Mouse (Mus musculus) spleen, postnatal 36 days (tissue): ENCODE measurements around the gene Pxdn.

ENCODE experiments used
- DNase-seq, 2 experiments: peaks; one replicate each; pipeline ENCODE4 v3.0.0; 2022; ENCODE audit warnings: low spot score in 2 of 2, mixed read lengths in 1 of 2

Gene Pxdn

GRCm38 (mm10) chr12:29953999-29954398, 16.6 kb downstream of the Pxdn start:
- no peak for DNase-seq

- DNase-seq: no peak
Measured at GRCm38 (mm10) chr12:29954464-29954863, 17.1 kb downstream of the Pxdn start.

DNA sequence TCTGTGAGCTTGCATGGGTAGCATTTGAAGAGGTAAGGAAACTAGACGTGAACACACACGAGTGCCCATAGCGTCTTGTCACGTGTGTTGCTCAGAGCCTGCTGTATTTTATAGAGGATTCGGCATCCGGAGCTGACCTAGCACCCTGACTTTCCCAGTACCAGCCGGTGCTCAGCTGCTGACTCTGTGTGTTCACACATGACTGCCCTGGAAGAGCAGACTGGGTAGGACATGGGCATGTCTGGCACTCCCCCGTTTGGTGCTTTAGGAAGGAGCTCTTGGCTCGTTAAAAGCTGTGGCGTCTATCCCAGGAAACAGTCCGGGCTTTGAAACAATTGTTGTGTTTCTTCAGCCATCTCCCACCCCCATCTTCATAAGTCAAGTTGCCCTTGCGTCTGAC, 19.6 kb downstream of the Pxdn start:
- no peak for DNase-seq

DNA sequence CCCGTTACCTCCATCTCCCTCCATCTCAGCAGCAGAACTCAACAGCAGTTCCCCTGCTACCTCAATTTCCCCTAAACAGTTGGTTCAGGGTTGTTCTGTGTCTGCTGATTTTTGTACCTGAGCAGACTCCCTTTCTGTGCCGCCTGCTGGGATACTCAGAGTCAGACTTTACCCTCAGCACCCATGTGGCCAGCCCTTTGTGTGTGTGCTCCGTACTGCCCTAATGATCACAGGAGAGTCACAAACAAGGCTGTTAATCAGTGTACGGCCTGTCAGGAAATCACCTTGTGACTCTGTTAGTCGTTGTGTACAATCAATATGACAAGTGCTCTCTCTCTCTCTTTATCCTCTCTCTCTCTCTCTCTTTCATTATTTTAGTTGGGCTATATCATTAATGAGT, 21.2 kb downstream of the Pxdn start:
- no peak for DNase-seq

GRCm38 (mm10) chr12:29961041-29961440, 23.6 kb downstream of the Pxdn start:
- DNase-seq: no peak

- DNase-seq: no peak
Measured at GRCm38 (mm10) chr12:29965016-29965415, 27.6 kb downstream of the Pxdn start.

- no peak for DNase-seq
Measured at GRCm38 (mm10) chr12:29971795-29972464, 34.5 kb downstream of the Pxdn start.

- DNase-seq: no peak
Measured at GRCm38 (mm10) chr12:29972533-29972932, 35.1 kb downstream of the Pxdn start.

- DNase-seq: no peak
Measured at GRCm38 (mm10) chr12:29980076-29980475, 42.7 kb downstream of the Pxdn start.

- DNase-seq: no peak
Measured at GRCm38 (mm10) chr12:29981722-29982293, 44.4 kb downstream of the Pxdn start.

GRCm38 (mm10) chr12:29983190-29983589, 45.8 kb downstream of the Pxdn start:
- DNase-seq: no peak

DNA sequence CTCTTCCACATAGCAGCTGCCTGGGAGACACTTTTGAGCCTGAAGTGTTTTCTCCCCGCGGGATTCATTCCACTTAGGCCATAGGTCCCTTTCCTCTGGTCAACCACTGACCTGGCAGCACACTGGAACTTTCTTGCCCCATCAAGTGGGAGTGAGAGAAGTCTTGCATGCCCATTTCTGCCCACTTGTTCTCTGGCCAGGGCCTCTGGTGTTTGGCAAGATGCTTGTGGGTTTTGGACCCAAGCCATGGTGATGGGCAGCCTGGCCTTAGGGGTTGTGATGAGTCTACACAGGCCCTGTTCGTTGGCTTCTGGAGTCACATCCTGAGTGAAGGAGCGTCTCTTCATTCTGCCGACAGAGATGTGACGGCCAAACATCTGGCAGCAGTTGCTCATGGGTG, 47.7 kb downstream of the Pxdn start:
- DNase-seq: no peak

DNA sequence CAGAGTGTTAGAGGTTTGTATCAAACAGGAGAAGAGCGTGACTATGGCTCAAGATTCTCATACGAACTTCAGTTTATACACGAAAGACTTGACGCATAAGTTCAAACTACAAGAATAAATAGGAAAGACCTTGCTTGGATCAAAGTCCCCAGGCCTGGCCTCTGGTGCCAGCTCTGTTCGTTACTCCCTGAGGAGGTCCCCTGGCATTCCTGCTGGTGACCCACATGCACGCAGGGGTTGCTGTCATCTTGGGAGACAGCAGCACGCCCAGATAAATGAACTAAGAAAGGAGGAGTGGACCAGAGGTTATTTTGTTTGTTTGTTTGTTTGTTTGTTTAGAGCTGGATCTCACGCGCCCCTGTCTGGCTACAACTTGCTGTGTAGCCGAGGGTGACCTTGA, 48.8 kb downstream of the Pxdn start:
- DNase-seq: no peak

DNA sequence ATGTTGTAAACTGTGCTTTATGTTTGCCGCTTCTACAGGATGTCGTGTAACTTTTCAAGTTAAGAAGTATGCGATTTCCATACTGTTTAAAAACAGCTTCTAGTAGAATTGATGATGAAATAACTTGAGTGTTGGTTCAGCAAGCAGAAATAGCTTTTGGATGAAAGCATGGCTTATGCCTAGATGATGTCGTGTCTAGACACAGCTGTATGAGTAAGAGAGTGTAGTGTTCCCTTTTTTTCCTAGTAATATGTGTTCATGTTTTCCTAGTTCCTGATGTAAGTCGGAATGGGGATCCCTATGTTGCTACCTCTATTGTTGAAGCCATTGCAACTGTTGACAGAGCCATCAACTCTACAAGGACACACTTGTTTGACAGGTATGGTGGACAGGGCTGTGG, 61.5 kb downstream of the Pxdn start:
- no peak for DNase-seq

DNA sequence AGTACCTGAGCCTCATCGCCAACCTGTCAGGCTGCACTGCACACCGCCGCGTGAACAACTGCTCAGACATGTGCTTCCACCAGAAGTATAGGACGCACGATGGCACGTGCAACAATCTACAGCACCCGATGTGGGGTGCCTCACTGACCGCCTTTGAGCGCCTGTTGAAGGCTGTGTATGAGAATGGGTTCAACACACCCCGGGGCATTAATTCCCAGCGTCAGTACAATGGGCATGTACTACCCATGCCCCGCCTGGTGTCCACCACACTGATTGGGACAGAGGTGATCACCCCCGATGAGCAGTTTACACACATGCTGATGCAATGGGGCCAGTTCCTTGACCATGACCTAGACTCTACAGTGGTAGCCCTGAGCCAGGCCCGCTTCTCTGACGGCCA, 64.5 kb downstream of the Pxdn start:
- DNase-seq: no peak

- no peak for DNase-seq
Measured at GRCm38 (mm10) chr12:30003680-30004364, 66.4 kb downstream of the Pxdn start.

GRCm38 (mm10) chr12:30004365-30004723, 66.9 kb downstream of the Pxdn start:
- no peak for DNase-seq

- no peak for DNase-seq
Measured at GRCm38 (mm10) chr12:30006586-30006985, 69.2 kb downstream of the Pxdn start.

DNA sequence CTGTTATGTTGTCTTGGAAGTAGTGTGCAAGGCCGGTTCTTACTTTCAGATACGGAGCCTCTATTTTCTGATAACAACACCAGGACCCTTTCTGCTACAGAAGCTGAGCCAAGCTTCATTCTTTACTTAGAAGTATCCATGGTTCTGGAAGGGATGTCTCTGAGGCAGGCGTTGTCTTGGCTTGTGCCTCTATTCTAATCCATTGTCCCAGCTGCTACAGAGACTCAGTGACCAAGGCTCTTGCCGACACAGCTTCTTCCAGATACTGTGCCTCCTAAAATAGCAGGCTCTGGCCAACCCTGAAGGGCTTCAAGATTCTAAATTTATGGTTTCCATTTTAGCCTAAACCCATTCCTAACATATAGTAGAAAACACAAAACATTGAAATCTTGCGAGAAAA, 71.3 kb downstream of the Pxdn start:
- no peak for DNase-seq

DNA sequence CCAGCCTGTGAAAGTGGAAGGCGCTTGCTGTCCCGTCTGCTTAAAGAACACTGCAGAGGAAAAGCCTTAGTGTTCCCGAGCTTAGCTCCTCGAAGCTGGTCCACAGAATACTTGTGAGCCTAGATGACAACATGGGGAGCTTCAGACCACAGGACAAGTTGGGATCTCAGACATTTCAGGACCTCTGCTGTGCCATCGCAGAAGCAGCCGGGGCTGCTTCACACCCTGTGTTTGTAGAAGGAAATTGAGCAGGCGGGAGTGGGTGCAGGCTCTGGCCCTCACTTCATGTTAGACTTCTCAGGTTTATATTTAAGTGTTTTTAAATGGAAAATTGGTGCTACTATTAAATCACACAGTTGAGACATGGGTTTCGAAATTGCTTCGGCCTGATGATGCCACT, 78.1 kb downstream of the Pxdn start:
- DNase-seq: no peak

GRCm38 (mm10) chr12:30017131-30017530, 79.7 kb downstream of the Pxdn start:
- no peak for DNase-seq

DNA sequence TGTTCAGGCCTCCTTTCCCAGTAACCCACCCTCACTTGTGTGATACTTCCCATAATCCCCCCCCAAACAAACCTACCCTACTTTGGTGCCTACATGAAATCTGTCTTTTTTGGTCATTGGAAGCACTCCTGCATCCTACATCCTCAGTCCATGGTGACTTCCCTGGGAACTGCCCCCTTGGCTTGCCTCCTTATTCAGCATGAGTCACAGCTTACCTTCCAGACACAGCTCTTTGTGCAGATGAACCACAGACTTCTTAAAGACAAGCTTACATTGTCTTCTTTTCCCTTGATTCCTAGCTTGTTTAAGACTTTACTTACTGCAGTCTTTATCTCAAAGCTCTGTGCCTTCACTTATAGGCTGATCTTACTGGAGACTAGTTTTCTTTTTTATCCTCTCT, 83.0 kb downstream of the Pxdn start:
- DNase-seq: no peak

DNA sequence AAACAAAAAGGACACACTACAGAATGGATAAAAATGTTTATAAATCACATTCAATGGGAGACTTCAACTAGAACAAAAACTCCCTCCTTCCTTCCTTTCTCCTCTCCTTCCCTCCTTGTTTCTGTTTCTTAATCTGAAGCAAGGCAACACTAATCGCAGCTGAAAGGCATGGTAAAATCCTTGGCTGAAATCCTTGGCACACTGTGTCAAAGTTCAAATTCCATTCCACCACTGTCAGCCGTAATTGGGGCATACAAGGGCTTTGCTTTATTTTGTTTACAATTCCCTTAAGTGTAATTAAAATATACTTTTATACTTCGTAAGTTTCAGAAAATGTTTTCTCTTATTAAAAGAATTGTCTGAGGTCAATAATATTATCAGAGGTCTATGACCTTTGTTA, 86.1 kb downstream of the Pxdn start:
- no peak for DNase-seq
